Comparison of ENCODE assay signal across 8 mouse cellular contexts in genomic region chr2:92529670-92530322, GRCm38 (mm10).
A peak's percentile ranks its signal among the peaks of the same experiment; 100 is the strongest.
DNase-seq lines count a peak whose midpoint lies in the region; ATAC-seq lines count a peak whose summit lies in the region.

No protein-coding gene starts in this region.

- H3K36me3 ChIP-seq in heart, embryonic 15.5 days, result no peaks in the 10 kb centered on the region
- H3K36me3 ChIP-seq in embryonic facial prominence, embryonic 10.5 days (replicated peaks), result no peaks in the 10 kb centered on the region
- no peaks in the 10 kb centered on the region for H3K36me3 ChIP-seq in hindbrain, embryonic 13.5 days
- H3K36me3 ChIP-seq in midbrain, embryonic 14.5 days (ENCODE audit: control insufficient read depth, insufficient read depth, low read length), result no peaks in the 10 kb centered on the region

- WGBS in heart, embryonic 15.5 days, result 44% methylated on average over 14 of the region's 14 CpGs
- 51% methylated on average over 14 of the region's 14 CpGs for WGBS in embryonic facial prominence, embryonic 10.5 days
- 47% methylated on average over 14 of the region's 14 CpGs for whole genome bisulfite sequencing in hindbrain, embryonic 13.5 days
- WGBS in midbrain, embryonic 14.5 days, result 51% methylated on average over 14 of the region's 14 CpGs

- peak overlapping the region; percentile 62; the same call in 1 of the 2 replicates for H3K9ac ChIP-seq in heart, embryonic 15.5 days
- peak overlapping the region; percentile 77 for H3K9ac ChIP-seq in hindbrain, embryonic 13.5 days
- H3K9ac ChIP-seq in midbrain, embryonic 14.5 days (replicated peaks; ENCODE audit: low read length), result peak overlapping the region; percentile 49

- intact Hi-C loops in heart, postnatal 10 days (cut with DNase I), result loop anchor here (2.0 kb wide), 1 partner anchor 69 kb away; the partner anchor contains the start of gene Chst1

- peak overlapping the region; percentile 84 for H3K4me2 ChIP-seq in heart, embryonic 15.5 days
- peak overlapping the region; percentile 76 for H3K4me2 ChIP-seq in hindbrain, embryonic 13.5 days
- peak overlapping the region; percentile 60 for H3K4me2 ChIP-seq in midbrain, embryonic 14.5 days (ENCODE audit: low read length)

- H3K9me3 ChIP-seq in heart, embryonic 15.5 days (replicated peaks), result no peaks in the 10 kb centered on the region
- no peaks in the 10 kb centered on the region for H3K9me3 ChIP-seq in embryonic facial prominence, embryonic 10.5 days
- H3K9me3 ChIP-seq in hindbrain, embryonic 13.5 days, result no peaks in the 10 kb centered on the region
- H3K9me3 ChIP-seq in midbrain, embryonic 14.5 days (ENCODE audit: control insufficient read depth, low read length), result no peaks in the 10 kb centered on the region

- H3K4me1 ChIP-seq in heart, embryonic 15.5 days (replicated peaks), result peaks cover 10% of the 10 kb centered on the region
- peaks cover 18% of the 10 kb centered on the region for H3K4me1 ChIP-seq in embryonic facial prominence, embryonic 10.5 days
- H3K4me1 ChIP-seq in hindbrain, embryonic 13.5 days (replicated peaks), result peaks cover 40% of the 10 kb centered on the region
- H3K4me1 ChIP-seq in midbrain, embryonic 14.5 days (ENCODE audit: control insufficient read depth, insufficient read depth, low read length), result peaks cover 8% of the 10 kb centered on the region; the same call in 1 of the 2 replicates

- H3K4me3 ChIP-seq in heart, embryonic 15.5 days, result peak overlapping the region; percentile 54
- H3K4me3 ChIP-seq in embryonic facial prominence, embryonic 10.5 days, result peak overlapping the region; percentile 61
- H3K4me3 ChIP-seq in hindbrain, embryonic 13.5 days, result peak overlapping the region; percentile 47
- H3K4me3 ChIP-seq in midbrain, embryonic 14.5 days (replicated peaks; ENCODE audit: low read depth, low read length), result peak overlapping the region; percentile 37

- H3K27ac ChIP-seq in heart, embryonic 15.5 days, result no peak overlapping the region
- H3K27ac ChIP-seq in embryonic facial prominence, embryonic 10.5 days (replicated peaks), result peak overlapping the region; percentile 85
- peak overlapping the region; percentile 90 for H3K27ac ChIP-seq in hindbrain, embryonic 13.5 days
- peak overlapping the region; percentile 80 for H3K27ac ChIP-seq in midbrain, embryonic 14.5 days (replicated peaks; ENCODE audit: low read depth, low read length)

- ATAC-seq in heart, embryonic 15.5 days (replicated peaks; ENCODE audit: insufficient number of reproducible peaks, insufficient read depth, low FRiP score, low read depth), result no peak
- ATAC-seq in hindbrain, embryonic 13.5 days (ENCODE audit: low FRiP score), result peak; percentile 69
- ATAC-seq in midbrain, embryonic 14.5 days (ENCODE audit: low FRiP score, low TSS enrichment), result peak; percentile 69; the same call in 1 of the 2 replicates

- DNase-seq in heart, postnatal 10 days, result no peak
- DNase-seq in embryonic facial prominence, embryonic 10.5 days (ENCODE audit: low spot score), result no peak
- no peak for DNase-seq in midbrain, embryonic 14.5 days
- DNase-seq in layer of hippocampus, postnatal 10 days (ENCODE audit: low spot score in 2 of 2), result no peak
- no peak for DNase-seq in retina, postnatal 1 day
- no peak for DNase-seq in Muller cell, postnatal 12 days (ENCODE audit: inconsistent ontology term)

- H3K27me3 ChIP-seq in heart, embryonic 15.5 days, result no peaks in the 10 kb centered on the region
- H3K27me3 ChIP-seq in embryonic facial prominence, embryonic 10.5 days (replicated peaks; ENCODE audit: low read depth, poor library complexity, severe bottlenecking), result 0 out of 2 replicates have a peak, but pooled peaks cover 5% of the 10 kb centered on the region
- H3K27me3 ChIP-seq in hindbrain, embryonic 13.5 days, result no peaks in the 10 kb centered on the region
- H3K27me3 ChIP-seq in midbrain, embryonic 14.5 days (ENCODE audit: control insufficient read depth, insufficient read depth, low read length), result no peaks in the 10 kb centered on the region
